Mouse (Mus musculus) forebrain, embryonic 16.5 days (tissue): ENCODE data around the gene Gm13283. TPM values are rescaled to one million over a fixed set of nuclear protein-coding genes. Genes with fewer than 3 reads are reported as not detected.

Source experiments
- polyA plus RNA-seq: library from polyadenylated mRNA; unstranded; fragments of >200 nt; fragmentation: Nextera tagmentation; extraction: Ambion mirVana; gene quantifications from 2 replicates; pipeline ENCODE4 v1.2.1, GENCODE M21; 2015

Gm13283 gene
- polyA plus RNA-seq, 1 experiment from 2014 or later, result 0.16 TPM

Other genes with a start within 250 kb of the Gm13283 start
- gene Ifnb1, start 237.3 kb upstream of the Gm13283 start, polyA plus RNA-seq, result not detected in 2 replicates
- gene Ifna15, start 201.9 kb upstream of the Gm13283 start, polyA plus RNA-seq, result not detected in 2 replicates
- not detected in 2 replicates for gene Ifna14, start 188.3 kb upstream of the Gm13283 start, polyA plus RNA-seq
- not detected in 2 replicates for gene Ifna9, start 167.7 kb upstream of the Gm13283 start, polyA plus RNA-seq
- not detected in 2 replicates for gene Ifna12, start 156.7 kb upstream of the Gm13283 start, polyA plus RNA-seq
- not detected in 2 replicates for gene C87499, start 125.7 kb upstream of the Gm13283 start, polyA plus RNA-seq
- not detected in 2 replicates for gene Ifna13, start 115.7 kb upstream of the Gm13283 start, polyA plus RNA-seq
- gene Ifna16, start 83.2 kb upstream of the Gm13283 start, polyA plus RNA-seq, result not detected in 2 replicates
- not detected in 2 replicates for gene Ifna2, start 76.2 kb upstream of the Gm13283 start, polyA plus RNA-seq
- not detected in 2 replicates for gene Ifnab, start 68.8 kb upstream of the Gm13283 start, polyA plus RNA-seq
- 1.2 and 1.4 TPM in 2 replicates for gene Gm26566, start 38.3 kb upstream of the Gm13283 start, polyA plus RNA-seq
- gene Klhl9, start 37.7 kb upstream of the Gm13283 start, polyA plus RNA-seq, result 122 and 135 TPM in 2 replicates
- not detected in 2 replicates for gene Gm13271, start 5.3 kb upstream of the Gm13283 start, polyA plus RNA-seq
- 0.46 TPM in 1 of 2 replicates, not detected in the other for gene Gm13290, start 13.7 kb downstream of the Gm13283 start, polyA plus RNA-seq
- gene Gm13289, start 16.8 kb downstream of the Gm13283 start, polyA plus RNA-seq, result not detected in 2 replicates
- gene Gm13272, start 19.7 kb downstream of the Gm13283 start, polyA plus RNA-seq, result not detected in 2 replicates
- gene Ifnz, start 22.0 kb downstream of the Gm13283 start, polyA plus RNA-seq, result not detected in 2 replicates
- gene Gm13276, start 25.6 kb downstream of the Gm13283 start, polyA plus RNA-seq, result not detected in 2 replicates
- gene Gm13277, start 28.5 kb downstream of the Gm13283 start, polyA plus RNA-seq, result not detected in 2 replicates
- not detected in 2 replicates for gene Gm13278, start 31.4 kb downstream of the Gm13283 start, polyA plus RNA-seq
- gene Gm13275, start 34.4 kb downstream of the Gm13283 start, polyA plus RNA-seq, result not detected in 2 replicates
- gene Gm13279, start 37.3 kb downstream of the Gm13283 start, polyA plus RNA-seq, result not detected in 2 replicates
- gene Gm13285, start 39.5 kb downstream of the Gm13283 start, polyA plus RNA-seq, result not detected in 2 replicates
- gene Gm13287, start 43.1 kb downstream of the Gm13283 start, polyA plus RNA-seq, result not detected in 2 replicates
- not detected in 2 replicates for gene Gm13288, start 45.4 kb downstream of the Gm13283 start, polyA plus RNA-seq
- gene Ifna7, start 56.1 kb downstream of the Gm13283 start, polyA plus RNA-seq, result not detected in 2 replicates
- not detected in 2 replicates for gene Ifna11, start 59.8 kb downstream of the Gm13283 start, polyA plus RNA-seq
- not detected in 2 replicates for gene Ifna6, start 67.3 kb downstream of the Gm13283 start, polyA plus RNA-seq
- not detected in 2 replicates for gene Ifna5, start 75.4 kb downstream of the Gm13283 start, polyA plus RNA-seq
- gene Ifna4, start 81.7 kb downstream of the Gm13283 start, polyA plus RNA-seq, result not detected in 2 replicates
- not detected in 2 replicates for gene Ifna1, start 90.0 kb downstream of the Gm13283 start, polyA plus RNA-seq
- not detected in 2 replicates for gene Ifne, start 120.1 kb downstream of the Gm13283 start, polyA plus RNA-seq